Mouse (Mus musculus) forebrain, postnatal 0 days (tissue): ENCODE data around the gene Tmem263. TPM values are rescaled to one million over a fixed set of nuclear protein-coding genes. Genes with fewer than 3 reads are reported as not detected.

ENCODE experiments used
- ATAC-seq: fragments of 200-750 bp; cut with Nextera tagmentation; 2 replicates; pipeline ENCODE4 v1.8.0; 2017; ENCODE audit warnings: mild to moderate bottlenecking, moderate library complexity
- DNase-seq: peaks from one replicate; pipeline ENCODE4 v3.0.0-alpha.2; 2015
- H3K27ac ChIP-seq: fragments of 300-500 bp; sonication (generic); 2 replicates; pipeline ENCODE4 v1.5.1; 2014; ENCODE audit warnings: low read depth, mild to moderate bottlenecking, antibody characterized with exemption, low read length, moderate library complexity, mixed read lengths
- H3K27me3 ChIP-seq: fragments of 300-500 bp; sonication (generic); 2 replicates; pipeline ENCODE4 v1.6.1; 2014; ENCODE audit warnings: mild to moderate bottlenecking, low read length, mixed read lengths; ENCODE audit not compliant: insufficient read depth
- H3K36me3 ChIP-seq: fragments of 300-500 bp; sonication (generic); 2 replicates; pipeline ENCODE4 v1.6.1; 2014; ENCODE audit warnings: mild to moderate bottlenecking, moderate library complexity; ENCODE audit not compliant: insufficient read depth
- H3K4me1 ChIP-seq: fragments of 300-500 bp; sonication (generic); 2 replicates; pipeline ENCODE4 v1.6.1; 2014; ENCODE audit warnings: antibody characterized with exemption; ENCODE audit not compliant: insufficient read depth
- H3K4me2 ChIP-seq: fragments of 300-500 bp; sonication (generic); 2 replicates; pipeline ENCODE4 v1.6.1; 2014; ENCODE audit warnings: low read depth, mild to moderate bottlenecking, moderate library complexity
- H3K4me3 ChIP-seq: fragments of 300-500 bp; sonication (generic); 2 replicates; pipeline ENCODE4 v1.5.1; 2014; ENCODE audit warnings: low read depth, low read length, mixed read lengths
- H3K9ac ChIP-seq: fragments of 300-500 bp; sonication (generic); 2 replicates; pipeline ENCODE4 v1.6.1; 2014; ENCODE audit warnings: mild to moderate bottlenecking
- H3K9me3 ChIP-seq: fragments of 300-500 bp; sonication (generic); 2 replicates; pipeline ENCODE4 v1.6.1; 2016; ENCODE audit warnings: low read length
- CTCF ChIP-seq: sonication (generic); IDR thresholded peaks from 2 replicates; pipeline ENCODE4 v1.5.1; 2016; ENCODE audit warnings: antibody characterized with exemption, control low read depth, low read depth
- WGBS: fragments of 180-500 bp; shearing (Covaris S2); extraction: QIAGEN DNeasy Blood & Tissue Kit; methylation state at CpG from one replicate; pipeline ENCODE4 v1.1.7; 2014; 5-methylcytosine and 5-hydroxymethylcytosine counted together
- polyA plus RNA-seq: library from polyadenylated mRNA; unstranded; fragments of >200 nt; fragmentation: Nextera tagmentation; extraction: Ambion mirVana; gene quantifications from 2 replicates; pipeline ENCODE4 v1.2.1, GENCODE M21; 2015
- total RNA-seq: library from RNA; depleted of rRNA; stranded (reverse); fragments of >200 nt; gene quantifications from 2 replicates; pipeline ENCODE4 v1.2.3, GENCODE M21; 2014

Tmem263 gene
- total and polyA plus RNA-seq, 2 experiments from 2014 or later, result 31.5 to 48.4 TPM

DNA sequence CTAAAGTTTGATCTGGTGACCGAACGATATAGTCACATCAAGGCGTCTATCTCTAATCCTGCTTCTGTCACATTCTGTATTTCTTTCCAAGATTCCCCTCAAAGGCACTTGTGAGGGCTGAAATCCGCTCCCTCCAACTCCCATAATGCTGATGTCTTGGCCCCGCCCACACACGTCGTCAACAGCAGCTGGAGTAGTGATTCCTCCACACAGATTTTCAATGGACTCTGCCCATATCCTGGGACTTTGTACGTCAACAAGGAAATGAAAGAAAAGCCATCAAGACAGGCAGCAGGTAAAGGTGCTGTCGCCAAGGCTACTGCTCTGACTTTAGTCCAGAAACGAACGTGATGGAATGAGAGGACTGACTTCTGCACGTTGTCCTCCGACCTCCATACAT is 22.8 kb downstream of the Tmem263 start:
- H3K27ac ChIP-seq, result no peak overlapping the region
- no peaks in the 10 kb centered on the region for H3K27me3 ChIP-seq
- H3K4me1 ChIP-seq, result no peaks in the 10 kb centered on the region; the same call in 1 of the 2 replicates
- H3K9ac ChIP-seq, result no peak overlapping the region
- no peak for DNase-seq
- WGBS, result 86% methylated on average over 13 of the region's 13 CpGs
- no peaks in the 10 kb centered on the region for H3K9me3 ChIP-seq
- no peak for TF ChIP-seq CTCF
- H3K4me2 ChIP-seq, result no peak overlapping the region
- peaks cover 17% of the 10 kb centered on the region for H3K36me3 ChIP-seq
- H3K4me3 ChIP-seq, result no peak overlapping the region
- no peak for ATAC-seq

DNA sequence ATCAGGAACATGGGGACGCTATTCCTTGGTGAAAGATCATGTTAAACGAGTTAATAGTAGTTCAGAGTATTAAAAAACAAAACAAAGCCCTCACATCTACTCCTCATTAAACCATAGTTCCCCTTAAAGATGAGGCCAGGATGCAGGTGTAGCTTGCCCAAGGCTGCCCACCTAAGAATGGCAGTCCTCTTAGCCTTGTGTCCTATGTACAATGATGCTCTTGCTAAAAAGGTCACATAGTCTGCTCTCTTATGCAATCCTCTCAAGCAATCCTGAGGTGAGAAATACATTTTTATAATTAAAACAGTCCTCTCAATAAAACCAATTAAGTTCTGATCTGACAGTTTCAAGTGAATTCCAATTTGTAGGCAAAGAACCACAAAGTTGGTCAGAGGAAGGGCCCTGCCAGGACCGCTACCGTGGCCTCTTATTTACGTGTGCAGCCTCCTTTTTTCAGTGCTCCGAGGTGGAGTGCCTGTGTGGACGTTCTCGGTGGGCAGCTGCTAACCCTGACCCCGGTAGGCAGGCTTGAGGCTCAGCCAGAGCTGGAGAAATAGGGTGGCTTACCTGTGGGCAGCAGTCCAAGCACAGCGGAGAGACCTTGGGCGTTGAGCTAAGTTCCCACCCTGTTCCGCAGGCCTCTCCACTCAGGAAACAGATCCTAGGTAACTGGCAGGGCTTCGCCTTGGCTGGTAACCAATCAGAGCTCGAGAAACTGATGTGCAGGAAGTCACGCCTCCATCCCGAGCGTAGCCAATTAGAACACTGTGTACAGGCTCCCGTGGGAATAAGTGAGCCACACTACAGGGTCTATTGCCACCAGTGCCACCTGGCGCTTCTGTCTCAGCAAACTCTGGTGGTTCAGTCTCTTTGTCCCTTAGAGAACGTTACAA is 25.2 kb downstream of the Tmem263 start, which contains the start of gene Mterf2:
Gene Mterf2, minus strand, starts transcription at position 633 of the 893 bp plus-strand sequence.
- 8% methylated on average over 20 of the region's 20 CpGs for WGBS
- Histone ChIP-seq H3K27me3 (no peaks in the 10 kb centered on the region), H3K9ac (peak within 1 kb of the TSS; percentile 57), H3K4me3 (peak within 1 kb of the TSS; percentile 59), H3K9me3 (no peaks in the 10 kb centered on the region), H3K27ac (peak within 1 kb of the TSS; percentile 11; the same call in 1 of the 2 replicates), H3K36me3 (0 out of 2 replicates have a peak, but pooled peaks cover 3% of the 10 kb centered on the region), H3K4me2 (peak within 1 kb of the TSS; percentile 57), H3K4me1 (no peaks in the 10 kb centered on the region; the same call in 1 of the 2 replicates)
- TF ChIP-seq CTCF, result peak; percentile 60
- ATAC-seq (peak; percentile 100), DNase-seq (peak; percentile 97)

GRCm38 (mm10) chr10:85128453-85128852 is 26.0 kb downstream of the Tmem263 start:
- 0 out of 2 replicates have a peak, but pooled peaks cover 7% of the 10 kb centered on the region for H3K36me3 ChIP-seq
- H3K9ac ChIP-seq, result peak overlapping the region; percentile 11; the same call in 1 of the 2 replicates
- ATAC-seq (peak; percentile 6), DNase-seq (no peak)
- 17% methylated on average over 7 of the region's 7 CpGs for whole genome bisulfite sequencing
- H3K9me3 ChIP-seq, result no peaks in the 10 kb centered on the region
- no peak overlapping the region for H3K27ac ChIP-seq
- peak overlapping the region; percentile 57 for H3K4me2 ChIP-seq
- no peak for TF ChIP-seq CTCF
- H3K27me3 ChIP-seq, result no peaks in the 10 kb centered on the region
- H3K4me3 ChIP-seq, result peak overlapping the region; percentile 59
- H3K4me1 ChIP-seq, result no peaks in the 10 kb centered on the region; the same call in 1 of the 2 replicates

DNA sequence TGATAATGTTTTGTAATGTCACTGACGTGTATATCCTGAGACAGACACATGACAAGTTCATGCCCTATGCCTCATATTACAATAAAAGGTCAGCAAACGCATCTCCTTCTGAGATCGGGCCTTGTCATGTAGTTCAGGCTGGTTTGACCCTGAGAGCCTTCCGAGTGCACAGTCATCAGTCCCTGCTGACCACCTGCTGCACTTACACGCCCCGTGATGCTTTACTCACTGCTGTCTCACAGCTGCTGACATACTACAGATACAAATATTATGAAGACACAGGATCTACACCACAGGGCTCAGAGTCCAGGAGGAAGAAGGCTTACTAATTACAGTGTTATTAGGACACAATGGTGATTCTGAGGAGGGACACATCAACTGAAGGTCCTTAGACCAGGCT is 34.1 kb downstream of the Tmem263 start:
- Histone ChIP-seq H3K4me2 (no peak overlapping the region), H3K36me3 (peaks cover 21% of the 10 kb centered on the region), H3K27ac (no peak overlapping the region), H3K9me3 (no peaks in the 10 kb centered on the region), H3K4me3 (no peak overlapping the region), H3K4me1 (no peaks in the 10 kb centered on the region), H3K9ac (no peak overlapping the region), H3K27me3 (no peaks in the 10 kb centered on the region)
- 93% methylated on average over 6 of the region's 6 CpGs for WGBS
- DNase-seq, result no peak
- TF ChIP-seq CTCF, result no peak
- no peak for ATAC-seq

DNA sequence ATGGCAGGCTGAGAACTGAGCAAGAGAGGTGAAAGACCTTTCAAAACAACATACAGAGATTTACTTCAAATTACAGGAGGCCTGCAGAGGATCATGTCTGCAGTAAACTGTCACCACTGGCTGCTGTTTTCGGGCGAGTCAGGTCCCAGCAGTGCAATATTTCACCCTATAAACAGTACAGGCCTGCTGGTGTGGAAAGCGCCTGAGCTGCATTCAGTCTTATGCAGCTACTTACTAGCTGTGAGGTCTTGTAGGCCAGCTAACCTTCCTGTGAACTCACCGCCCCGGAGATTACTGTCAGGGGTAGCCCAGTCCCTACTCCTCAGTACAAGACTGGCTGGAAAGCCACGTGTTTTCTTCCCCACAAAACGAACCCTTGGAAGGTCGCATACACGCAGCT is 39.0 kb downstream of the Tmem263 start:
- WGBS, result 91% methylated on average over 9 of the region's 9 CpGs

DNA sequence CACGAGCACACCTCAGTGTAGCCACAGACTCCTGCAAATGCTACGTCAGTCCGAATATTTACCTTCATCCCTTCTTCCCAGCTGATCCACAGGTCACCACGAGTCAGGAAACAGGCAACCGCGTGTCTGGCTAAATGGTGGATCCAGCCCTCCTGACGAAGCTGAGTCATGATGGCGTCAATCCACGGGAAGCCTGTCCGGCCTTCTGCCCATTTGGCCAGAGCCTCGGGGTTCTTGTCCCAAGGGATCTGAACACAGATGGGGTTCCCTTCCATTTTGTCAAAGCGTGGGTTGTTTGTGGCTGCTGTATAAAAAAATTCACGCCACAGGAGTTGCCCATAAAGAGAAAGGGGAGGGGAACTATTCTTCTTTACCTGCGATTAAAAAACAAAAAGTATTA is 43.9 kb downstream of the Tmem263 start:
- ATAC-seq (no peak), DNase-seq (no peak)
- 89% methylated on average over 14 of the region's 14 CpGs for WGBS
- Histone ChIP-seq H3K36me3 (peaks cover 47% of the 10 kb centered on the region), H3K27ac (no peak overlapping the region), H3K4me2 (no peak overlapping the region), H3K9me3 (no peaks in the 10 kb centered on the region), H3K4me3 (no peak overlapping the region), H3K27me3 (no peaks in the 10 kb centered on the region), H3K4me1 (no peaks in the 10 kb centered on the region), H3K9ac (no peak overlapping the region)
- no peak for TF ChIP-seq CTCF

More for the DNA sequence above, 39.0 kb downstream of the Tmem263 start:
- DNase-seq (no peak), ATAC-seq (no peak)
- no peak for TF ChIP-seq CTCF
- peaks cover 36% of the 10 kb centered on the region for H3K36me3 ChIP-seq
- H3K27me3 ChIP-seq, result no peaks in the 10 kb centered on the region
- H3K27ac ChIP-seq, result no peak overlapping the region
- H3K9me3 ChIP-seq, result no peaks in the 10 kb centered on the region
- no peak overlapping the region for H3K4me3 ChIP-seq
- H3K4me2 ChIP-seq, result no peak overlapping the region
- H3K9ac ChIP-seq, result no peak overlapping the region
- no peaks in the 10 kb centered on the region for H3K4me1 ChIP-seq

GRCm38 (mm10) chr10:85149226-85149625 is 46.8 kb downstream of the Tmem263 start:
- Histone ChIP-seq H3K4me2 (no peak overlapping the region), H3K9me3 (no peaks in the 10 kb centered on the region), H3K27ac (no peak overlapping the region), H3K27me3 (no peaks in the 10 kb centered on the region), H3K36me3 (peaks cover 28% of the 10 kb centered on the region), H3K4me1 (no peaks in the 10 kb centered on the region), H3K4me3 (no peak overlapping the region), H3K9ac (no peak overlapping the region)
- ATAC-seq, result no peak
- 85% methylated on average over 5 of the region's 5 CpGs for WGBS
- TF ChIP-seq CTCF, result no peak
- DNase-seq, result no peak
